Mouse (Mus musculus): ENCODE results near the gene Vgf. TPM values are rescaled to one million over a fixed set of nuclear protein-coding genes. Genes with fewer than 3 reads are reported as not detected.
A peak's percentile ranks its signal among the peaks of the same experiment; 100 is the strongest.

Gene Vgf
- polyA plus RNA-seq, 1 experiment from 2014 or later, result 1.5 TPM

GRCm38 (mm10) chr5:137032641-137033074, 6.5 kb downstream of the Vgf start:
- Histone ChIP-seq H3K9ac (ENCODE audit: low read length) (no peak overlapping the region; the same call in 1 of the 2 replicates), H3K27me3 (ENCODE audit: control insufficient read depth, insufficient read depth, low read length) (peaks cover 44% of the 10 kb centered on the region)

GRCm38 (mm10) chr5:137036211-137036610, 10.0 kb downstream of the Vgf start:
- H3K4me3 ChIP-seq (ENCODE audit: low read depth, low read length), result no peak overlapping the region
- peaks cover 11% of the 10 kb centered on the region for H3K4me1 ChIP-seq (ENCODE audit: control insufficient read depth, insufficient read depth, low read length)
- 87% methylated on average over 13 of the region's 13 CpGs for WGBS
- DNase-seq (ENCODE audit: low spot score) (no peak), ATAC-seq (ENCODE audit: insufficient read depth, low FRiP score, low TSS enrichment) (no peak)
- peaks cover 13% of the 10 kb centered on the region for H3K27me3 ChIP-seq (ENCODE audit: control insufficient read depth, insufficient read depth, low read length)
- H3K36me3 ChIP-seq (ENCODE audit: control insufficient read depth, insufficient read depth, low read length), result peaks cover 6% of the 10 kb centered on the region
- H3K27ac ChIP-seq (ENCODE audit: low read depth, low read length), result no peak overlapping the region
- H3K9ac ChIP-seq (ENCODE audit: low read length), result no peak overlapping the region
- no peaks in the 10 kb centered on the region for H3K9me3 ChIP-seq (ENCODE audit: control insufficient read depth, low read length)
- H3K4me2 ChIP-seq (ENCODE audit: low read depth), result no peak overlapping the region

More at GRCm38 (mm10) chr5:137032641-137033074, 6.5 kb downstream of the Vgf start:
- Histone ChIP-seq H3K4me3 (ENCODE audit: low read depth, low read length) (peak overlapping the region; percentile 33), H3K4me1 (ENCODE audit: control insufficient read depth, insufficient read depth, low read length) (peaks cover 16% of the 10 kb centered on the region), H3K36me3 (ENCODE audit: control insufficient read depth, insufficient read depth, low read length) (no peaks in the 10 kb centered on the region), H3K9me3 (ENCODE audit: control insufficient read depth, low read length) (no peaks in the 10 kb centered on the region), H3K27ac (ENCODE audit: low read depth, low read length) (no peak overlapping the region), H3K4me2 (ENCODE audit: low read depth) (peak overlapping the region; percentile 90)
- ATAC-seq (ENCODE audit: insufficient read depth, low FRiP score, low TSS enrichment), result peak; percentile 65
- DNase-seq (ENCODE audit: low spot score), result peak; percentile 91
- 0% methylated on average over 42 of the region's 49 CpGs for WGBS

DNA sequence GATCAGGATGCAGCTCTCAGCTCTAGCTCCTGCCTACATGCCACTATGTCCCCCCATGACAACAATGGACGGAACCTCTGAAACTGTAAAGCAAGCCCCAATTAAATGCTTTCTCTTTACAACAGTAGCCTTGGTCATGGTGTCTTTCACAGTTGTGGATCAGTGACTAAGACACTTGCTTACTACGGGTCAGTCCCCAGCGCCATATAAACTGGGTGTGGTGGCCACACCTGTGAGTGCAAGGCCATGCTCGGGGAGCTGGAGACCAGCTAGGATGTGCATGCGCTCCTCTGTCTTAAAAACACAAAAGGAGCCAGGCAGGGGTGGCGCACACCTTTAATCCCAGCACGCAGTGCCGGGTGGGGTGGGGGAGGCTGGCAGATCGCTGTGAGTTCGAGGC, 13.3 kb downstream of the Vgf start:
- no peak overlapping the region for H3K9ac ChIP-seq (ENCODE audit: low read length)
- H3K27ac ChIP-seq (ENCODE audit: low read depth, low read length), result no peak overlapping the region
- no peaks in the 10 kb centered on the region for H3K4me1 ChIP-seq (ENCODE audit: control insufficient read depth, insufficient read depth, low read length)
- H3K4me2 ChIP-seq (ENCODE audit: low read depth), result no peak overlapping the region
- H3K27me3 ChIP-seq (ENCODE audit: control insufficient read depth, insufficient read depth, low read length), result no peaks in the 10 kb centered on the region
- ATAC-seq (ENCODE audit: insufficient read depth, low FRiP score, low TSS enrichment) (no peak), DNase-seq (ENCODE audit: low spot score) (no peak)
- no peak overlapping the region for H3K4me3 ChIP-seq (ENCODE audit: low read depth, low read length)
- 92% methylated on average over 10 of the region's 10 CpGs for WGBS
- peaks cover 8% of the 10 kb centered on the region for H3K36me3 ChIP-seq (ENCODE audit: control insufficient read depth, insufficient read depth, low read length)
- H3K9me3 ChIP-seq (ENCODE audit: control insufficient read depth, low read length), result no peaks in the 10 kb centered on the region

DNA sequence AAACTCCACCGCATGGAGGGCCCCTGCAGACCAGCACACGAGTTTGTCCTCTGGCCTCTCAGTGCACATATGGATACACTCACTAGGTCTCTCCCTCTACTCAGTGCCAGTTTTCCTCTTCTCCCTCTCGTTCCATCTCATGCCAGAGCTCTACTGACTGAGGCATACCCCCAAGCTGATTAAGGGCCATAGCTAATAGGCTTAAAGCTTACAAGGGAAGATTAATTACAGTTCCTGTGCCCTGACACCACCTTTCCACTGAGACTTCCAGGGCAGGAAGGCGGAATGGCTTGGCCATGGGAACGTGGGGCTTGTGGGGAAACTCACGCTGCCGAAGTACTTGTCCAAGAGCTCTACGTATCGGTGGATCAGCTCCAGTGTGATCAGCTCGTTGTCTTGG, 15.2 kb downstream of the Vgf start:
- H3K9me3 ChIP-seq (ENCODE audit: control insufficient read depth, low read length), result no peaks in the 10 kb centered on the region
- no peak overlapping the region for H3K27ac ChIP-seq (ENCODE audit: low read depth, low read length)
- H3K27me3 ChIP-seq (ENCODE audit: control insufficient read depth, insufficient read depth, low read length), result no peaks in the 10 kb centered on the region
- no peak overlapping the region for H3K4me2 ChIP-seq (ENCODE audit: low read depth)
- ATAC-seq (ENCODE audit: insufficient read depth, low FRiP score, low TSS enrichment) (no peak), DNase-seq (ENCODE audit: low spot score) (no peak)
- no peak overlapping the region for H3K4me3 ChIP-seq (ENCODE audit: low read depth, low read length)
- no peak overlapping the region for H3K9ac ChIP-seq (ENCODE audit: low read length)
- H3K4me1 ChIP-seq (ENCODE audit: control insufficient read depth, insufficient read depth, low read length), result peaks cover 5% of the 10 kb centered on the region
- WGBS, result 89% methylated on average over 10 of the region's 10 CpGs
- H3K36me3 ChIP-seq (ENCODE audit: control insufficient read depth, insufficient read depth, low read length), result peaks cover 8% of the 10 kb centered on the region

- Histone ChIP-seq H3K4me1 (ENCODE audit: control insufficient read depth, insufficient read depth, low read length) (peaks cover 5% of the 10 kb centered on the region), H3K9ac (ENCODE audit: low read length) (no peak overlapping the region), H3K36me3 (ENCODE audit: control insufficient read depth, insufficient read depth, low read length) (peaks cover 7% of the 10 kb centered on the region), H3K9me3 (ENCODE audit: control insufficient read depth, low read length) (no peaks in the 10 kb centered on the region), H3K4me2 (ENCODE audit: low read depth) (no peak overlapping the region), H3K27ac (ENCODE audit: low read depth, low read length) (no peak overlapping the region), H3K27me3 (ENCODE audit: control insufficient read depth, insufficient read depth, low read length) (no peaks in the 10 kb centered on the region), H3K4me3 (ENCODE audit: low read depth, low read length) (no peak overlapping the region)
- ATAC-seq (ENCODE audit: insufficient read depth, low FRiP score, low TSS enrichment) (no peak), DNase-seq (ENCODE audit: low spot score) (no peak)
- WGBS, result 96% methylated on average over 7 of the region's 7 CpGs
These were observed 17.8 kb downstream of the Vgf start for GRCm38 (mm10) chr5:137043997-137044396.

DNA sequence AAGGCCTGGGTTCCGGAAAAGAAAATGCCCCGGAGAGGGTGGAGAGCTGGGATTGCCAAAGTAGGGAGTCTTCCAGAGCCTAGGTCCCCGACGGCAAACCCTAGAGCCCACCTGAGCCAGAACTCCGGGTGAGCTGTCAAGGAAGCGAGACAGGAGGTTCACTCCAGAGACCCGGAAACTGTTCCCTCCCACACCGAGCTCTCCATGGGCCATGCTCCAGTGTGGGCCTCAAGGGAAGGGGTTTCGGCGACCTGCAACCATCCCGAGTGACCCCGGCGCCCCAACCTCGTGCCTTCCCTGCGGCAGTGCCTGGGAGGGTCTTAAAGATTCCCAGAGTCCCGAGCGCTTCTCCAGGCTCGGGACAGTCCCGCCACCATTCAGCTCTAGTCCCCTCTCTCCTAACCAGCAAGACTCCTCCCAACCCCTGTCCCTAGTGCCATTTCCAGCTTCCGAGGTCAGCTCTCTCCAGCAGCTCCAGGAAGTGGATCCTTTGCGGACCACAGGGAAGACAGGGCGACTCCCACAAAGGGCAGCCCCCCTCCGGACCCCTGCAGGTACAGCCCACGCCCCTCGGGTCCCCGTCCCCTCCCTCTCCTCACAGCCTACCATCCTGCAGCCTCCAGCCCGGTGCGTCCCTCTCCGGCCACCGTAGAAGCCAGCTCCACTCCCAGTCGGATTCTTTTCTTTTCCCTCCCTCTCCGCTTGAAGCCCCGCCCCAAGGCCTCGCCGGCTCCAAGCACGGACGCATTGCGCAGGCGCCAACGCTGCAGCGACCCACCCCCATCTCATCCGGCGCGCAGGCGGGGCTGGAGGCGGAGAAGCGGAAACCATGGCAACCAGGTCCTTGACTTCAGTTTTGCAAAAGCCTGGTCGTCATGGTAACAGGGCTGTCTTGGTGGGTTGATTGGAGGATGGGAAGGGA, 19.5 kb downstream of the Vgf start, which contains the start of gene Ap1s1:
Ap1s1 (minus strand) TSS at position 734 of the 922 bp plus-strand sequence.
- Histone ChIP-seq H3K36me3 (ENCODE audit: control insufficient read depth, insufficient read depth, low read length) (peaks cover 3% of the 10 kb centered on the region), H3K9ac (ENCODE audit: low read length) (peak within 1 kb of the TSS; percentile 67), H3K4me2 (ENCODE audit: low read depth) (peak within 1 kb of the TSS; percentile 79), H3K27ac (ENCODE audit: low read depth, low read length) (no peak within 1 kb of the TSS), H3K4me3 (ENCODE audit: low read depth, low read length) (peak within 1 kb of the TSS; percentile 48), H3K9me3 (ENCODE audit: control insufficient read depth, low read length) (no peaks in the 10 kb centered on the region), H3K27me3 (ENCODE audit: control insufficient read depth, insufficient read depth, low read length) (no peaks in the 10 kb centered on the region), H3K4me1 (ENCODE audit: control insufficient read depth, insufficient read depth, low read length) (peaks cover 5% of the 10 kb centered on the region)
- ATAC-seq (ENCODE audit: insufficient read depth, low FRiP score, low TSS enrichment) (peak; percentile 88), DNase-seq (ENCODE audit: low spot score) (peak; percentile 99)
- under 1% methylated on average over 48 of the region's 48 CpGs for WGBS

DNA sequence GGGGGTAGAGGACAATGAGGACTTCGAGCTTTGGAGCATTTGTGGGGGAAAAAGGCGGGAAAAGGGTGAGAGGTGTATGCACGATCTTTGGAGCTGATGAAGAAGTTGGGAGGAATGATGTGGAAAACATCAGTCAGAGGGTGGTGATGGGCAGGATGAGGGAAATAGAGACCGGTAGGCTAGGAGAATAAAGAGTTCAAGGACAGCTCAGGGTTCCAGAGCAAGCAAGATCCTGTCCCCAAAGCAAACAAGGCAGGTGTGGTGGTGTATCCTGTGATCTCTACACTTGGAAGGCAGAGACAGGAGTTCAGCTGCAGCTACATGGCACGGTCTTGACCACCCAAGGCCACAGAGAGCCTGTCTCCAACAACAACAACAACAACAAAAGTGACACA, 20.1 kb downstream of the Vgf start:
- H3K4me2 ChIP-seq (ENCODE audit: low read depth), result peak overlapping the region; percentile 21
- no peaks in the 10 kb centered on the region for H3K27me3 ChIP-seq (ENCODE audit: control insufficient read depth, insufficient read depth, low read length)
- H3K9ac ChIP-seq (ENCODE audit: low read length), result 0 out of 2 replicates have a peak overlapping the region, but pooled peaks have one; percentile 8
- peaks cover 1% of the 10 kb centered on the region for H3K36me3 ChIP-seq (ENCODE audit: control insufficient read depth, insufficient read depth, low read length)
- ATAC-seq (ENCODE audit: insufficient read depth, low FRiP score, low TSS enrichment), result no peak; the same call in 1 of the 2 replicates
- H3K4me1 ChIP-seq (ENCODE audit: control insufficient read depth, insufficient read depth, low read length), result peaks cover 5% of the 10 kb centered on the region
- no peak for DNase-seq (ENCODE audit: low spot score)
- 28% methylated on average over 5 of the region's 5 CpGs for WGBS
- no peak overlapping the region for H3K27ac ChIP-seq (ENCODE audit: low read depth, low read length)
- H3K9me3 ChIP-seq (ENCODE audit: control insufficient read depth, low read length), result no peaks in the 10 kb centered on the region
- peak overlapping the region; percentile 48; the same call in 1 of the 2 replicates for H3K4me3 ChIP-seq (ENCODE audit: low read depth, low read length)

DNA sequence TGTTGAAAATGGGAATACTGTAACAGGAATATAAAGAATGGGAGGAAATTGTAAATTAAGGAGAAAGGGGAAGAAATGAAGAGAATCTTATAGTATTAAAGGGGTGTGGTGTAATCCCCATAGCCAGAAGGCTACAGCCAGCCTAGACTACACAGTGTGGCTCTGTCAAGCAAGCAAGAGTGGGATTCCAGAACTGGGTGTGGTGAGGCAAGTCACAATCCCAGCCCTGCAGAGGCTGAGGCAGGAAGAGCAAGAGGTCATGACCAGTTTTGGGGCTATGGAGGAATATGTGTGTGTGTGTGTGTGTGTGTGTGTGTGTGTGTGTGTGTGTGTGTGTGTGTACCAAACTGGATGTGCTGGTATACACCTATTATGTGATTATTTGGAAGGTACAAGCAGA, 20.8 kb downstream of the Vgf start:
- Histone ChIP-seq H3K36me3 (ENCODE audit: control insufficient read depth, insufficient read depth, low read length) (no peaks in the 10 kb centered on the region; the same call in 1 of the 2 replicates), H3K4me3 (ENCODE audit: low read depth, low read length) (no peak overlapping the region), H3K27me3 (ENCODE audit: control insufficient read depth, insufficient read depth, low read length) (no peaks in the 10 kb centered on the region), H3K9me3 (ENCODE audit: control insufficient read depth, low read length) (no peaks in the 10 kb centered on the region), H3K9ac (ENCODE audit: low read length) (no peak overlapping the region), H3K27ac (ENCODE audit: low read depth, low read length) (no peak overlapping the region), H3K4me1 (ENCODE audit: control insufficient read depth, insufficient read depth, low read length) (peaks cover 5% of the 10 kb centered on the region), H3K4me2 (ENCODE audit: low read depth) (no peak overlapping the region)
- ATAC-seq (ENCODE audit: insufficient read depth, low FRiP score, low TSS enrichment) (no peak), DNase-seq (ENCODE audit: low spot score) (no peak)

- no peak overlapping the region for H3K27ac ChIP-seq (ENCODE audit: low read depth, low read length)
- H3K4me2 ChIP-seq (ENCODE audit: low read depth), result no peak overlapping the region
- H3K36me3 ChIP-seq (ENCODE audit: control insufficient read depth, insufficient read depth, low read length), result no peaks in the 10 kb centered on the region
- H3K27me3 ChIP-seq (ENCODE audit: control insufficient read depth, insufficient read depth, low read length), result no peaks in the 10 kb centered on the region
- WGBS, result 40% methylated on average over 6 of the region's 6 CpGs
- no peak overlapping the region for H3K4me3 ChIP-seq (ENCODE audit: low read depth, low read length)
- H3K4me1 ChIP-seq (ENCODE audit: control insufficient read depth, insufficient read depth, low read length), result no peaks in the 10 kb centered on the region; the same call in 1 of the 2 replicates
- no peak overlapping the region for H3K9ac ChIP-seq (ENCODE audit: low read length)
- ATAC-seq (ENCODE audit: insufficient read depth, low FRiP score, low TSS enrichment) (no peak), DNase-seq (ENCODE audit: low spot score) (no peak)
- no peaks in the 10 kb centered on the region for H3K9me3 ChIP-seq (ENCODE audit: control insufficient read depth, low read length)
These were observed 24.9 kb downstream of the Vgf start for GRCm38 (mm10) chr5:137051125-137051524.

Measured in neural tube, embryonic 11.5 days (tissue).